Mouse (Mus musculus) hindbrain, postnatal 0 days (tissue): Measurements from ENCODE around the gene Mccc1. TPM values are rescaled to one million over a fixed set of nuclear protein-coding genes. Genes with fewer than 3 reads are reported as not detected.
A peak's percentile ranks its signal among the peaks of the same experiment; 100 is the strongest.

Experiments used
- ATAC-seq: fragments of 200-750 bp; cut with Nextera tagmentation; 2 replicates; pipeline ENCODE4 v1.8.0; 2017; ENCODE audit warnings: mild to moderate bottlenecking, moderate TSS enrichment, moderate library complexity
- DNase-seq: peaks from one replicate; pipeline ENCODE4 v3.0.0-alpha.2; 2015; ENCODE audit warnings: low spot score
- H3K27ac ChIP-seq: fragments of 300-500 bp; sonication (generic); 2 replicates; pipeline ENCODE4 v1.5.1; 2014; ENCODE audit warnings: mild to moderate bottlenecking
- H3K27me3 ChIP-seq: fragments of 300-500 bp; sonication (generic); 2 replicates; pipeline ENCODE4 v1.6.1; 2014; ENCODE audit warnings: low read length, mixed read lengths; ENCODE audit not compliant: insufficient read depth
- H3K36me3 ChIP-seq: fragments of 300-500 bp; sonication (generic); 2 replicates; pipeline ENCODE4 v1.6.1; 2014; ENCODE audit warnings: low read length, mixed read lengths; ENCODE audit not compliant: insufficient read depth
- H3K4me1 ChIP-seq: fragments of 300-500 bp; sonication (generic); 2 replicates; pipeline ENCODE4 v1.6.1; 2014; ENCODE audit warnings: antibody characterized with exemption, low read length, mixed read lengths; ENCODE audit not compliant: insufficient read depth
- H3K4me2 ChIP-seq: fragments of 300-500 bp; sonication (generic); 2 replicates; pipeline ENCODE4 v1.6.1; 2014; ENCODE audit warnings: low read depth, mild to moderate bottlenecking, low read length, moderate library complexity, mixed read lengths
- H3K4me3 ChIP-seq: fragments of 300-500 bp; sonication (generic); 2 replicates; pipeline ENCODE4 v1.5.1; 2014; ENCODE audit warnings: low read length
- H3K9ac ChIP-seq: fragments of 300-500 bp; sonication (generic); replicated peaks from 2 replicates; pipeline ENCODE4 v1.6.1; 2014; ENCODE audit warnings: mild to moderate bottlenecking, low read length, moderate library complexity, mixed read lengths
- H3K9me3 ChIP-seq: fragments of 300-500 bp; sonication (generic); 2 replicates; pipeline ENCODE4 v1.6.1; 2016; ENCODE audit warnings: low read length, mixed read lengths
- CTCF ChIP-seq: IDR thresholded peaks from 2 replicates; pipeline ENCODE4 v1.5.1; 2016; ENCODE audit warnings: antibody characterized with exemption, control low read depth, low read depth
- WGBS: fragments of 180-500 bp; shearing (Covaris S2); extraction: QIAGEN DNeasy Blood & Tissue Kit; methylation state at CpG from one replicate; pipeline ENCODE4 v1.1.7; 2014; 5-methylcytosine and 5-hydroxymethylcytosine counted together
- polyA plus RNA-seq: library from polyadenylated mRNA; unstranded; fragments of >200 nt; fragmentation: Nextera tagmentation; extraction: Ambion mirVana; gene quantifications from 2 replicates; pipeline ENCODE4 v1.2.1, GENCODE M21; 2015
- total RNA-seq: library from RNA; depleted of rRNA; stranded (reverse); fragments of >200 nt; gene quantifications from 2 replicates; pipeline ENCODE4 v1.2.3, GENCODE M21; 2014

The Mccc1 gene
- total and polyA plus RNA-seq, 2 experiments from 2014 or later: 6.0 to 22.3 TPM

GRCm38 (mm10) chr3:36025732-36026131 is 25.3 kb upstream of the Mccc1 start:
- WGBS: 77% methylated on average over 6 of the region's 6 CpGs
- Histone ChIP-seq H3K9ac (no peak overlapping the region), H3K27ac (no peak overlapping the region), H3K36me3 (no peaks in the 10 kb centered on the region), H3K9me3 (no peaks in the 10 kb centered on the region), H3K27me3 (no peaks in the 10 kb centered on the region), H3K4me1 (no peaks in the 10 kb centered on the region), H3K4me3 (no peak overlapping the region), H3K4me2 (no peak overlapping the region)
- no peak for TF ChIP-seq CTCF
- DNase-seq (no peak), ATAC-seq (no peak)

- no peaks in the 10 kb centered on the region for H3K36me3 ChIP-seq
- ATAC-seq: no peak
- no peak overlapping the region for H3K4me3 ChIP-seq
- no peak overlapping the region for H3K27ac ChIP-seq
- no peaks in the 10 kb centered on the region for H3K27me3 ChIP-seq
- no peak for TF ChIP-seq CTCF
- whole genome bisulfite sequencing: 66% methylated on average over 3 of the region's 3 CpGs
- H3K4me2 ChIP-seq: no peak overlapping the region
- H3K9ac ChIP-seq: no peak overlapping the region
- no peak for DNase-seq
- no peaks in the 10 kb centered on the region for H3K4me1 ChIP-seq
- no peaks in the 10 kb centered on the region for H3K9me3 ChIP-seq
Observed at GRCm38 (mm10) chr3:36011239-36011638, 10.8 kb upstream of the Mccc1 start.

GRCm38 (mm10) chr3:36008411-36009154 is 8.1 kb upstream of the Mccc1 start:
- no peak for TF ChIP-seq CTCF
- Histone ChIP-seq H3K9me3 (no peaks in the 10 kb centered on the region), H3K36me3 (no peaks in the 10 kb centered on the region), H3K4me2 (no peak overlapping the region), H3K4me1 (no peaks in the 10 kb centered on the region), H3K27ac (no peak overlapping the region), H3K4me3 (no peak overlapping the region), H3K27me3 (no peaks in the 10 kb centered on the region), H3K9ac (no peak overlapping the region)
- WGBS: 65% methylated on average over 4 of the region's 4 CpGs
- ATAC-seq (no peak), DNase-seq (no peak)

- ATAC-seq (no peak), DNase-seq (peak; percentile 59)
- no peak overlapping the region for H3K27ac ChIP-seq
- no peaks in the 10 kb centered on the region for H3K27me3 ChIP-seq
- H3K9ac ChIP-seq: no peak overlapping the region
- 42% methylated on average over 4 of the region's 4 CpGs for WGBS
- no peak for TF ChIP-seq CTCF
- no peak overlapping the region for H3K4me3 ChIP-seq
- no peak overlapping the region for H3K4me2 ChIP-seq
- no peaks in the 10 kb centered on the region for H3K9me3 ChIP-seq
- H3K36me3 ChIP-seq: no peaks in the 10 kb centered on the region
- H3K4me1 ChIP-seq: no peaks in the 10 kb centered on the region
Observed at GRCm38 (mm10) chr3:36004028-36004895, 3.8 kb upstream of the Mccc1 start.

- no peak for DNase-seq
- no peaks in the 10 kb centered on the region for H3K9me3 ChIP-seq
- no peak overlapping the region for H3K4me3 ChIP-seq
- no peak for TF ChIP-seq CTCF
- no peak overlapping the region for H3K4me2 ChIP-seq
- no peak for ATAC-seq
- H3K27ac ChIP-seq: no peak overlapping the region
- H3K9ac ChIP-seq: no peak overlapping the region
- H3K4me1 ChIP-seq: no peaks in the 10 kb centered on the region
- 64% methylated on average over 11 of the region's 11 CpGs for WGBS
- H3K27me3 ChIP-seq: no peaks in the 10 kb centered on the region
- H3K36me3 ChIP-seq: peaks cover 16% of the 10 kb centered on the region
Observed at GRCm38 (mm10) chr3:35994552-35995531, 5.6 kb downstream of the Mccc1 start.

- H3K36me3 ChIP-seq: peaks cover 40% of the 10 kb centered on the region
- no peak for DNase-seq
- TF ChIP-seq CTCF: no peak
Observed at GRCm38 (mm10) chr3:35990715-35991114, 9.8 kb downstream of the Mccc1 start.

More at GRCm38 (mm10) chr3:35990715-35991114, 9.8 kb downstream of the Mccc1 start:
- Histone ChIP-seq H3K9me3 (no peaks in the 10 kb centered on the region), H3K4me1 (no peaks in the 10 kb centered on the region), H3K27ac (no peak overlapping the region), H3K4me2 (no peak overlapping the region), H3K9ac (no peak overlapping the region), H3K4me3 (no peak overlapping the region), H3K27me3 (no peaks in the 10 kb centered on the region)
- WGBS: 95% methylated on average over 7 of the region's 7 CpGs
- ATAC-seq: no peak
